Mouse (Mus musculus) forebrain, embryonic 14.5 days (tissue): ENCODE measurements around the gene Sgcd. TPM values are rescaled to one million over a fixed set of nuclear protein-coding genes. Genes with fewer than 3 reads are reported as not detected.
"Not testable (repeated sequence)": the region's sequence is repeated elsewhere in the genome, so short reads cannot be mapped to it uniquely, and the experiment has no call there.

ENCODE experiments used
- ATAC-seq: fragments of 200-750 bp; cut with Nextera tagmentation; 2 replicates; pipeline ENCODE4 v1.8.0; 2017; ENCODE audit warnings: mild to moderate bottlenecking, moderate library complexity
- DNase-seq: peaks from one replicate; pipeline ENCODE4 v3.0.0-alpha.2; 2015; ENCODE audit warnings: low spot score
- H3K27ac ChIP-seq: fragments of 300-500 bp; sonication (generic); 2 replicates; pipeline ENCODE4 v1.5.1; 2014; ENCODE audit warnings: low read depth, mild to moderate bottlenecking, control low read depth, low read length, moderate library complexity
- H3K27me3 ChIP-seq: fragments of 300-500 bp; sonication (generic); replicated peaks from 2 replicates; pipeline ENCODE4 v1.6.1; 2014; ENCODE audit warnings: low read length, control low read depth, mixed read lengths; ENCODE audit not compliant: control insufficient read depth, insufficient read depth
- H3K36me3 ChIP-seq: fragments of 300-500 bp; sonication (generic); 2 replicates; pipeline ENCODE4 v1.6.1; 2014; ENCODE audit warnings: low read length, control low read depth; ENCODE audit not compliant: control insufficient read depth, insufficient read depth
- H3K4me1 ChIP-seq: fragments of 300-500 bp; sonication (generic); 2 replicates; pipeline ENCODE4 v1.6.1; 2014; ENCODE audit warnings: antibody characterized with exemption, low read length, control low read depth; ENCODE audit not compliant: control insufficient read depth, insufficient read depth
- H3K4me2 ChIP-seq: fragments of 300-500 bp; sonication (generic); 2 replicates; pipeline ENCODE4 v1.6.1; 2014; ENCODE audit warnings: mild to moderate bottlenecking, control low read depth, low read length
- H3K4me3 ChIP-seq: fragments of 300-500 bp; sonication (generic); 2 replicates; pipeline ENCODE4 v1.5.1; 2014; ENCODE audit warnings: low read depth, low read length, control low read depth
- H3K9ac ChIP-seq: fragments of 300-500 bp; sonication (generic); 2 replicates; pipeline ENCODE4 v1.6.1; 2014; ENCODE audit warnings: mild to moderate bottlenecking, low read length, control low read depth, moderate library complexity
- H3K9me3 ChIP-seq: fragments of 300-500 bp; sonication (generic); replicated peaks from 2 replicates; pipeline ENCODE4 v1.6.1; 2016; ENCODE audit warnings: low read length, control low read depth, mixed read lengths; ENCODE audit not compliant: control insufficient read depth
- WGBS: fragments of 180-500 bp; shearing (Covaris S2); extraction: QIAGEN DNeasy Blood & Tissue Kit; methylation state at CpG from one replicate; pipeline ENCODE4 v1.1.7; 2014; 5-methylcytosine and 5-hydroxymethylcytosine counted together
- polyA plus RNA-seq: library from polyadenylated mRNA; unstranded; fragments of >200 nt; fragmentation: Nextera tagmentation; extraction: Ambion mirVana; gene quantifications from 2 replicates; pipeline ENCODE4 v1.2.1, GENCODE M21; 2014

Sgcd gene
- polyA plus RNA-seq, 1 experiment from 2014 or later: 0.91 TPM

DNA sequence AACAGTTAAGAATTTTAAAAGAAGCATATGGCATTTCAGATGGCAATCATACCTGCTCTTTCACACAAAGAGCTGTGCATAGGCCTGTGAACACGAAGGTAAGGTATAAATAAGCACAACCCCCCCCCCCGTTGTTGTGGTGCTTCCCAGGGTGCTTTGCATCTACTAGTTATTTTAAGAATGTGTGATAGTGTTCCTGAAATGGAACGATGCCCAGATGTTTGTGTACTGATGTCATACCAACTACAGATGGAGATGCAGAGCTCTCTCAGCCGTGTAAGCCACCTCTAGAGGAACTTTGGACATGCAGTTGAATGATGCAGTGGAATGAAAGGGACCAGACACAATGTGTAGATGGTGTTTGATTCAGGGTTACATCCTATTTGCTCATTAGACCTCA, 155.5 kb downstream of the Sgcd start:
- Histone ChIP-seq H3K9me3 (no peaks in the 10 kb centered on the region), H3K27ac (no peak overlapping the region), H3K4me3 (no peak overlapping the region), H3K27me3 (no peaks in the 10 kb centered on the region), H3K36me3 (no peaks in the 10 kb centered on the region), H3K9ac (no peak overlapping the region), H3K4me2 (no peak overlapping the region), H3K4me1 (no peaks in the 10 kb centered on the region)
- 60% methylated on average over 4 of the region's 4 CpGs for WGBS
- DNase-seq (no peak), ATAC-seq (no peak)

GRCm38 (mm10) chr11:47810307-47810706, 178.5 kb downstream of the Sgcd start:
- ATAC-seq (no peak), DNase-seq (no peak)
- H3K4me3 ChIP-seq: no peak overlapping the region
- no peak overlapping the region for H3K27ac ChIP-seq
- H3K4me2 ChIP-seq: no peak overlapping the region
- H3K4me1 ChIP-seq: no peaks in the 10 kb centered on the region
- H3K9ac ChIP-seq: no peak overlapping the region
- H3K9me3 ChIP-seq: no peaks in the 10 kb centered on the region; the same call in 1 of the 2 replicates
- H3K27me3 ChIP-seq: no peaks in the 10 kb centered on the region
- no peaks in the 10 kb centered on the region for H3K36me3 ChIP-seq

- Histone ChIP-seq H3K4me1 (no peaks in the 10 kb centered on the region), H3K27me3 (no peaks in the 10 kb centered on the region), H3K27ac (no peak overlapping the region), H3K9me3 (no peaks in the 10 kb centered on the region), H3K9ac (no peak overlapping the region), H3K4me3 (no peak overlapping the region), H3K4me2 (no peak overlapping the region), H3K36me3 (no peaks in the 10 kb centered on the region)
- 92% methylated on average over 6 of the region's 6 CpGs for WGBS
- DNase-seq: peak; percentile 54
- no peak; the same call in 1 of the 2 replicates for ATAC-seq
These were observed 184.6 kb downstream of the Sgcd start for GRCm38 (mm10) chr11:47804101-47804715.

GRCm38 (mm10) chr11:47777916-47778226, 210.9 kb downstream of the Sgcd start:
- DNase-seq (peak; percentile 60), ATAC-seq (peak; percentile 85)
- WGBS: 29% methylated on average over 4 of the region's 4 CpGs
- Histone ChIP-seq H3K27ac (no peak overlapping the region; the same call in 1 of the 2 replicates), H3K4me1 (peaks cover 16% of the 10 kb centered on the region), H3K9me3 (no peaks in the 10 kb centered on the region), H3K27me3 (no peaks in the 10 kb centered on the region), H3K4me3 (no peak overlapping the region), H3K9ac (no peak overlapping the region), H3K4me2 (no peak overlapping the region), H3K36me3 (no peaks in the 10 kb centered on the region)

DNA sequence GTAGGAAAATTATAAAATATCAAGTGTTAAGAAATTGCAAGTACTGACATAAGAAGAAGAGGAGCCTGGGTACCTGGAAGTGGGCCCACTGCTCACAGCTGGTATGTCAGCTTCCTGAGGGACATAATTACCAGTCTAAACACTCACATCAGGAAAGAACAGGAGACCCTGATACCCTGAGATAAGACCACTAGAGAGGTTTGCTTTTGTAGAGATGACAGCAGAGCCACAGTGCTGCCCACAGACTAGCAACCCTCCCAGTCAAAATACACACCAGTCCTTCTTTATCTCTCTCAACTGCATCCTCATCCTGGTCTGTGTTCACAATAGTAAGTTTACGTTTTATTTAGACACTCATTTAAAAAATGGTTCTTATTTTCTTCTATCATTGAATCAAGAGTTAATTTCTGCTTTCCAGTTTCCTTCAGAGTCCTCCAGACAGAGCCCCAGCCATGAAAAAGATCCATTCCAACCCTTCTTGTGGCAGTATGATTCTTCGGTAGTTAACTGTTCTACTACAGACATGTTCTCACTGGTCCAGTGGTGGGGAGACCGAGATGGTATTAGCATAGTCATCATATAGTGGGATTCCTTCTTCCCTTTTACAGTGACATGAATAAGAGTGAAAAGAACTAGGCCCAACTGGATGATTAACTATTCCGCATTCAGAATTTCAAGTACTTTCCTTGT, 211.4 kb downstream of the Sgcd start:
- Histone ChIP-seq H3K9ac (no peak overlapping the region), H3K27me3 (no peaks in the 10 kb centered on the region)
- 48% methylated on average over 4 of the region's 4 CpGs for WGBS

DNA sequence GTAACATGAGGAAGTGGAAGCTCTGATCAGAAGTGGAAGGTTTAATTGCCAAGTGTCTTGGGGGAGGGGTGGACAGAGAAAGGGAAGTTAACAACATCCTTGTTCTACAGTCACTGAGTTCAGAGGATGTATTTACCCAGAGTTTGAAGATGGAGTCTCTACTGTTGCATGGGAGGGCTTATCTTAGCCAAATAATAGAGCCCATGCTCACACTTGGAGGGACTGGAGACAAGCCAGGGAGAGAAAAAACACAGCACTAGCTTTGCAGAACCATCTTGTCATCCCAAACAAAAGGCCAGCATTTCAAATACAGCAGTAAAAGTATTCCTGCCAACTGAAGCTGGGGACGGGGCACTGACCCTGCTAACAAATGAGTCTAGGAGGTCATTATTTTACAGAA, 212.8 kb downstream of the Sgcd start:
- Histone ChIP-seq H3K9ac (no peak overlapping the region), H3K4me2 (no peak overlapping the region), H3K27ac (no peak overlapping the region), H3K9me3 (no peaks in the 10 kb centered on the region), H3K27me3 (no peaks in the 10 kb centered on the region), H3K4me3 (no peak overlapping the region), H3K4me1 (peaks cover 16% of the 10 kb centered on the region), H3K36me3 (no peaks in the 10 kb centered on the region)
- ATAC-seq (peak; percentile 30; the same call in 1 of the 2 replicates), DNase-seq (peak; percentile 69)
- WGBS: 8% methylated on average over 1 of the region's 1 CpGs

More for the DNA sequence above, 211.4 kb downstream of the Sgcd start:
- Histone ChIP-seq H3K36me3 (no peaks in the 10 kb centered on the region), H3K4me2 (no peak overlapping the region), H3K9me3 (no peaks in the 10 kb centered on the region), H3K4me1 (peaks cover 16% of the 10 kb centered on the region), H3K27ac (peak overlapping the region; percentile 44; the same call in 1 of the 2 replicates), H3K4me3 (no peak overlapping the region)
- ATAC-seq (no peak), DNase-seq (no peak)

GRCm38 (mm10) chr11:47765859-47766258, 222.9 kb downstream of the Sgcd start:
- H3K9me3 ChIP-seq: no peaks in the 10 kb centered on the region
- H3K27me3 ChIP-seq: no peaks in the 10 kb centered on the region
- H3K4me2 ChIP-seq: no peak overlapping the region
- H3K27ac ChIP-seq: no peak overlapping the region
- WGBS: 65% methylated on average over 2 of the region's 2 CpGs
- H3K4me3 ChIP-seq: no peak overlapping the region
- no peaks in the 10 kb centered on the region for H3K36me3 ChIP-seq
- peak; percentile 82 for ATAC-seq
- H3K9ac ChIP-seq: no peak overlapping the region
- DNase-seq: peak; percentile 78
- H3K4me1 ChIP-seq: no peaks in the 10 kb centered on the region

GRCm38 (mm10) chr11:47763569-47763968, 225.2 kb downstream of the Sgcd start:
- not testable (repeated sequence) for H3K9ac ChIP-seq, H3K27me3 ChIP-seq, H3K4me2 ChIP-seq, H3K4me1 ChIP-seq, DNase-seq, ATAC-seq, H3K9me3 ChIP-seq, H3K4me3 ChIP-seq, H3K36me3 ChIP-seq, H3K27ac ChIP-seq
- 78% methylated on average over 3 of the region's 3 CpGs for WGBS

DNA sequence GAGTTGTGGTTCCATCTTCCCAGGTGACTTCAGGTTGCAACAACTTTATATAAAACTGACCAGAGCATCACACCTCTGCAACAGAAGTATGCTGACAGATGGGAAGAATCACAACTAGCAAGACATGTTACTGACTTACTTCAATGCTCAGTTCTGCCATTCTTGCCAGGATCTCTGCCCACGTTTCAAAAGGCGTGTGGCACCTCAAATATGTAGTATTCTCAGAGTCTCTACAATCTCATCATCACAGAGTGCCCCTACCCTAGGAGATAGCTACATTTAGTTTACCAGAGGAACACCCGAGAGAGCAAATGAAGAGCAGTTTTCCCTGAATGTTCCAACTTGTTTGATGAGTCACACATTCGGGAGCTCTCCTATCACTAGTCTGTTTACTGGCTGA, 229.8 kb downstream of the Sgcd start:
- Histone ChIP-seq H3K36me3 (no peaks in the 10 kb centered on the region), H3K4me3 (no peak overlapping the region), H3K27me3 (no peaks in the 10 kb centered on the region), H3K4me1 (no peaks in the 10 kb centered on the region), H3K9me3 (peaks cover 6% of the 10 kb centered on the region; the same call in 1 of the 2 replicates), H3K9ac (no peak overlapping the region), H3K4me2 (no peak overlapping the region), H3K27ac (no peak overlapping the region)
- WGBS: 90% methylated on average over 4 of the region's 4 CpGs
- no peak for DNase-seq
- no peak for ATAC-seq
